Mouse (Mus musculus) adrenal gland, postnatal 25 days (tissue): ENCODE data around the gene Fam178b. TPM values are rescaled to one million over a fixed set of nuclear protein-coding genes. Genes with fewer than 3 reads are reported as not detected.
"Not testable (repeated sequence)": the region's sequence is repeated elsewhere in the genome, so short reads cannot be mapped to it uniquely, and the experiment has no call there.

Experiments
- DNase-seq: peaks from one replicate; pipeline ENCODE4 v3.0.0; 2021; ENCODE audit warnings: mixed read lengths
- total RNA-seq: library from RNA; stranded (reverse); gene quantifications from 2 replicates; pipeline ENCODE4 v1.2.3, GENCODE M21; 2021

Gene Fam178b
- total RNA-seq, 1 experiment from 2014 or later, result 0.67 TPM

DNA sequence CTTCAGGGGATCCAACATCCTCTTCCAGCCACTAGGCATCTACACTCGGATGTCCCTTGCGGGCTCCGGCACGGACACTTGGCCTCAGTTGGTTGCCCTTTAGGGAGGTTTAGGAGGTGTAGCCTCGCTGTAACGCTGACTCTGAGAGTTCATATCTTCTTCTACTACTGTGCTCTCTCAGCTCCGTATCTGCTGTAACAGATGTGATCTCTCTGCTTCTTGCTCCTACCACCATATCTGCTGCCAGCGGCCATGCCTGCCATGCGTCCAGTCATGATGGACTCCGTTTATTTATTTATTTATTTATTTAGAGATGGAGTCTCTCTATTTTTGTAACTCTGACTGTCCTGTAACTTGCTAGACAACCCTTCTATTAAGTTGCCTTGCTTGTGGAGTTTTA, 11.7 kb downstream of the Fam178b start:
- no peak for DNase-seq

DNA sequence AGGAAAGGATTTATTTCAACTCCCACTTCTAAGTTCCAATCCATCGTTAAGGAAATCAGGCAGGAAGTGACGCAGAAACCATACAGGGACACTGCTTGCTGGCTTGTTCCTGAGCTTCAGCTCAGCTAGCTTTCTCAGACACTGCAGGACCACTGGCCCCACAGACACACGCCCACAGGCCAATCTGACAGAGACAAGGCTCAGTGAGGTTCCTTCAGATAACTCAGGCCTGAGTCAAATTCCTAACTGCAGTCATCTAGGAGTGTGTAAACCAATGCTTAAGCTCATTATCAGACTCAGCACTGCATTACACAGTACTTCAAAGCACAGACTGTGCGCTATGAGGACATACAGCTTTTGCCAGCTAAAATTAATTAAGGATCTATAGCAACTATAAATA, 12.7 kb downstream of the Fam178b start:
- no peak for DNase-seq

DNA sequence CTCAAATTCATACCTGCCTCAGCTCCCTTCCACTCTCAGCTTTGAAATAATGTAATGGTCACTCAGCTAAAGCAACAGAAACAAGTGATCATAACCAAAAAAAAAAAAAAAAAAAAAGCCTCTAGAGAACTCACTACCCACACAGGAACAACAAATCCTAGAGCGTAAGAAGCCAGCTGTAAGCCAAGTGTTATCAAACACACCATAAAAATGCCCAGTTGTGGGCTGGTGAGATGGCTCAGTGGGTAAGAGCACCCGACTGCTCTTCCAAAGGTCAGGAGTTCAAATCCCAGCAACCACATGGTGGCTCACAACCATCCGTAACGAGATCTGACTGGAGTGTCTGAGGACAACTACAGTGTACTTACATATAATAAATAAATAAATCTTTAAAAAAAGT, 15.0 kb downstream of the Fam178b start:
- not testable (repeated sequence) for DNase-seq

DNA sequence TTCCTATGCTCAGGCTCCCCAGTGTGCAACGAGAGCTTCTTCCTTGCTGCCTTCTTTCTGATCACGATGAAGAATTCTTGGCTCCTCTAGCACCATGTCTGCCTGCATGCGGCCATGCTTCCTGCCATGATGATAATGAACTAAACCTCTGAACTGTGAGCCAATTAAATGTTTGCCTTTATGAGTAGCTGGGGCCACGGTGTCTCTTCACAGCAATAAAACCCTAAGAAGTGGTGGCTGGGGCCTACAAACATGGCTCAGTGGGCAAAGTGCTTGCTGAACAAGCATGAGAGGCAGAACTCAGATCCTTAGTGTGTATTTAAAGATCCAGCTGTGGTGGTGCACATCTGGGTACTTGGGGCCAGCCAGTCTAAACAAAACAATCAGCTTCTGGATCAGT, 17.0 kb downstream of the Fam178b start:
- no peak for DNase-seq

DNA sequence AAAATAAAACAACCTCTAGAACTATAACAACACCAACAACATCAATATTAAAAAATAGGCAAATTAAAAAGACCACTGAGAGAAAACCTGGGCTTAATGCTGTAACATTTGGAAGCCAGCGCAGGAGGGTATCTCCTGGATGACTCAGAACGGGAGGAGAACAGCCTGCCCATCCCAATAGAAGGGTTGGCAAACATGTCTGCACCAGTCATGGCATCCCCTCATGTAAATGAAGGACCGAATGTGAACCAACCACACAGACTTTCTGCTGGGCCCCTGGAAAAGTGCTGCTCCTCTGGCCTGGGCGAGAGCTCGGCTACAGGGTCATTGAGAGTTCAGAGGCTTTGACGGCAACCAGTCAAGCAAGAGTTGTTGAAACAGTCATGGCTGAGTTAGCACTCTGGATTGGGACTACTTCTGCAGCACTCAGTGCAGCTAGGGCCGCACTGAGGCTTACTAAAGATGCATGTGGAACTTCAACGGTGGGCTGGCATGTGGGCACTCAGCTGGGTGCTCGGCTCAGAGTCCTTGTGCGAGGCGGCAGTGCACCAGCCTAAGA, 17.7 kb downstream of the Fam178b start:
- no peak for DNase-seq

DNA sequence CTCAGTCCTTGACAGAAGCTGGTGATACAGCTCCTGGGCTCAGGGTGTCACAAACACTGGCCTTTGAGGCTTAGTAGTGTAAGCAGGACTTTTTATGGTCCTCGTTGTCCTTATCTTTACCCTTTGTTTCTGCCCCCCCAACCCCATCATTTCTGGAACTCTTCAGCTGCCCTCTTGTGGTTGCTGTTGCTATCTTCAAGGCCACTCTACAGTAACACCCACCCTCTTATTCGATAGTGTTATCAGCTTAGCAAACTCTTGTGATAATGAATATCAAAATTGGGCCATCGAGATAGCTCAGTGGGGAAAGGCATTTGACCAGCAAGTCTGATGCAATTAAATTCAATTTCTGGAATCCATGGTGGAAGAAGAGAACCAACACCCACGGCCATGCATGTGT, 18.5 kb downstream of the Fam178b start:
- DNase-seq, result no peak

DNA sequence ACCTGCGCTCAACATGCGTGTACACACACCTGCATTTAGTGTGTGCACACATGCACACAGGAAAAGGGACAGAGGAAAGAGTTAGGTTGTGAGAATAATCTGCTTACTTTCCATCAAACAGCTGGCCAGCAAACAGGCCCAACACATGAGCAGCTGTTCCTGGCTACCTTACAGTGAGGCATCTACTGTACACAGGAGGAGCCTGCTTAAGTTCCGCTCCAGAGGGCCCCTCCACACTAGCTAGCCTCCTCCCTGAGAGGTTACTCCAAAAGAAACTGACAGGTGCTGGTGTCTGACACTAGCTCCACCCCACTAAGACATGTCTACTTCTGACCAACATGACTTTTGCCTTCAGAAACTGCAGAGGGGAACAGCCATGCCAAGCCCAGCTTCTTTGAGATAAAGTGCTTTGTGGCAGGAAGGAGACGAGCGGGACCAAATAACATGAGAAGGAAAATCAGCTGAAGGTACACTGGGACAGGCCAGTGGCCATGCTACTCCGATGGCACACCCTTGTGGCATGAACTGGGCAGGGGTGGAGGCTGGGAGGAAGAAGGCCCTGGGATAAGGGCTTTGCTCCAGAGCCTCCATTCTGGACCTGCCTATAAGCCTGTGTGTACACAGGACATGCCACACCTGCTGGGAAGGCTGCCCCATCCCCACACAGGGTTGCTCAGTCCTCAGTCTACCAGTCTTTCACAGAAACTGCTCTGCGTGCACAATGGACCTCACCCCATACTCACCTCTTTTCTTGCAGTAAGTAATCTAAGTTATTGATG, 24.2 kb downstream of the Fam178b start:
- no peak for DNase-seq

DNA sequence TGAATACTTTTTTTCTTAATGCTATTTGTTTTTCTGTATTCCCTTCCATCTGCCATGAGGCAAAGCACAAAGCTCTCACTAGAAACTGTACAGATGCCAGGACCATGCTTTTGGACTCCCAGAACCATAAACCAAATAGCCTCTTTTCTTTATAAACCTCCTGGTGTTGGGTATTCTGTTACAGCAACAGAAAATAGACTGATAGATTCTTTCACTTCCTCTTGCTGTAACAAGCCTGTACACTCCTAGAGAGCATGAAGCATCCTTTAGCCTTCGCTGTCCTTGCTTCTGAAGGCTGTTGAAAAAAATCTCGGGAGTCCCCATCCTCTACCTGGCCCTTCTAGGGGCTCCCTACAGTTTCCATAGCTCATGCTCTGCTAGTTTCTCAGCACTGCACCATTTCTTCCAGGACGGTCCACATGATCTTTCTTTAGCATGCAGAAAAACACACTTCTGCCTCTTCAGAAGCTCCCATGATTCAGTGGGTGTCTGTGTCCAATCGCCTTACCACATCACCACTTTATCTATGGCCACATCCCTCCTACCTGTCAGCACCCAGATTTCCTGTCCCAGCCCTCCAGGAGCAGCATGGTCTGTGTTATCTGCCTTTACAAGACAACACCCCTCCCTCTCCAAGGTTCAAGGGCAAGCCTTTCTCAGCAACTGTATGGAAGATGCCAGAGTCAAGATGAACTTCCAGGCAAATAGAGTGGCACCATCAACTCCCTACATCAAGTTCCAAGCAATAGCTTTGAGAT, 25.1 kb downstream of the Fam178b start:
- DNase-seq, result no peak

DNA sequence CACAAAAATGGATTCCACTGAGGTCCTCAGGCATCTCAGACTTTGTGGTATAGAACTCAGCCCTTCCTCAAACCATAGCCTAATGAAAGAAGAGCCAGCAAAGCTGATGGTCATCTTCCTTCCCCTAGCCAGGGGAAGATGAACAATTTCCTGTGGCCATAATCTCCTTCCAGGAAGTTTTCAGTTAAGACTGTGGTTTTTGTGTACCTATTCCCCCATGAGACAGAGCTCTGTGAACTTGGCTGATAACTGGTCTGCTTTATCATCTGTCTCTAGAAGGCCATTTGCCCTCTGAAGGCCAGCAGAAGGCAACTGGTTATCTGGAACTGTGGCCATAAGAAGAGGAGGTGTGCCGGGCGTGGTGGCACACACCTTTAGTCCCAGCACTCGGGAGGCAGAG, 26.8 kb downstream of the Fam178b start:
- no peak for DNase-seq

DNA sequence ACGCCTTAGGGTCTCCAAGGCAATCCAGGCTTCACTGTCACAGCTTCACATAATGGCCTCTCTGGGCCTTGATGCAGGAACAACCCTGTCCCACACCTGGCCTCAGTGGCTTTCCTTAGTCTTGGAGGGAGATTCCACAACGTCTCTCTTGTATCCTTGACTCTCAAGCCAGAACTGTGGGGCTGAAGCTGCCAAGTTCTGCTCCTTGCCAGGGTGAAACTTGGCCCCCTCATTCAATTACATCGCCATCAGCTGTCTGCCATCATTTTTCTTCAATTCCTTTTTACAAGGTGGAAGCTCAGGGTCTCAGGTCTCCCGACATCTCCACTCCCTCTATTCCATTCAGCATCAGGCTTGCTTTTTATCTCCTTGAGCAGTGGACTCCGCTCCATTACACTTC, 27.9 kb downstream of the Fam178b start:
- DNase-seq, result no peak

DNA sequence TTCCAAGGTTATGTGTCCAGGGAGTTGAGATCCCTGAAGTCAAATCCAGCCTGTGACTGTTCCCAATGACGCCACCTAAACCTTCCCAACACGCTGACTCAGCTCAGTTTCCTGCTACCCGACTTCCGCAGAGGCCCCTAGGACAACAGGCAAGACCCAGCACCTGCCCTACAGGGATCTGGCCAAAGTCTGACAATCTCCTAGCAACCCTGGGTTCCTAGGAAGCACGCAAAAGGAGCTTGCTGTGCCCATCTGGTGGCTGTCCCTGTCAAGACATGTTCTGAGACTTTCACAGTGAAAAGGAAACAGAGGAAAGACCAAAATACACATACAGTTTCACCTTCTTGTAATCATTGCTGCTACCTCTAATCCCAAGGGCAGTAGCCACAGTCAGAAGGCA, 35.4 kb downstream of the Fam178b start:
- DNase-seq, result no peak

DNA sequence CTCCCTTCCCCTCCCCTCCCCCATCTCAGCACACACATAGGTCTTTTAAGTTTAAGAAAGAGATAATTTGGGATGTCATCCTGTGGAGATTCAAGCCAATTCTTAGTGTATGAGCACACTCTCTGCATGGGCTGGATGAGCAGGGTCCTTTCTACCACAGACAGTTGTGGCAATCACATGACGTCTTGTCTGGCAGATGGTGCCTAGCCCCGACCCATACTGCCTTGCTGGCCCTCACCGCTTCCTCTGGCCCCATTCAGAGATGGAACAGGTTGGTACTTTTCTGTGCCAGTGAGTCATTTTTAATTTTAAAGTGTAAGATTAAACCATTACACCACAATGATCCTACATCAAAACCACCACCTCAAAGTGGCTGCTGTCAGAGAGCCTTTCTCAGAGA, 36.7 kb downstream of the Fam178b start:
- no peak for DNase-seq

DNA sequence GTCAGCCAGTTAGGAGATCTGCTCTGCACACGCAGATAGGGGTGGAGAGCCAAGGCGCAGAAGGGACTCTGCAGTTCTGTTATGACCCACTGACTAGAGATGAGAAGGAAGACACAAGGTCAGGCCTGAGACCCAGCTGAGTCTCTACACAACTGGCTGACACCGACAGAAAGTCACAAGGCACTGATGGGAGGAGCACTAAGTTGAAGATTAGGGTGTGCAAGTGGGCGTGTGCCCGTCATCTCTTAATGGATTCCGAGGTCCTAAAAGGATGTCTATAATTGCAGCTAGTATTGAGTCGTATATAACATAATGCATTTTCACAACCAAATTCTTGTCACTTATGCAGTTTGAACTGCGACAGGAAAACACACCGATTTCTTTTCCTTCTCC, 38.4 kb downstream of the Fam178b start:
- DNase-seq, result no peak

DNA sequence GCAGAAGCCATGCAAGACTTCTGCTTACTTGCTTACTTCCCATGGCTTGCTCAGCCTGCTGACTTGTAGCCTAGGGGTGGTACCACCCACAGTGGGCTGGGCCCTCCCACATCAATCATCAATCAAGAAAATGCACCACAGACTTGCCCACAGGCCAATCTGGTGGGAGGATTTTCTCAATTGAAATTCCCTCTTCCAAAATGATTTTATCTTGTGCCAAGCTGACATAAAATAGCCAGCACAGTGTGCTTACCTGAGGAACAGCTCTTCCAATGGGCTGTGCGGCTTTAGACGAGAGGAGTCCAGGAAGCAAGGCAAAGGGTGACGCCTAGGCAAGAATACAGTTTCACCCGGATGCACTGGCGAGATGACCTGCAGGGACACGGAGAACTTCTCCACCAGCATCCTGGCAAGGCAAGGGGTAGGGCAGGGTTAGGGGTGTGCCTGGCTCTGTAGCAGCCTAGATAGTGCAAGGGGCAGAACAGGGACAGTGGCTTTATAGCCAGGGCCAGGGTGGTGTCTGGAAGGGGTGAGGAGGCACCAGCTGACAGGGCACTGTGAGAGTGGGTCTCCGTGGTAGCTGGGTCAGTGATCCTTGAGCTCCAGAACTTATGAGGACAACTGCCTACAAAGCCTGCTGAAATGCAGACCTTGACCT, 38.9 kb downstream of the Fam178b start:
- DNase-seq, result no peak

DNA sequence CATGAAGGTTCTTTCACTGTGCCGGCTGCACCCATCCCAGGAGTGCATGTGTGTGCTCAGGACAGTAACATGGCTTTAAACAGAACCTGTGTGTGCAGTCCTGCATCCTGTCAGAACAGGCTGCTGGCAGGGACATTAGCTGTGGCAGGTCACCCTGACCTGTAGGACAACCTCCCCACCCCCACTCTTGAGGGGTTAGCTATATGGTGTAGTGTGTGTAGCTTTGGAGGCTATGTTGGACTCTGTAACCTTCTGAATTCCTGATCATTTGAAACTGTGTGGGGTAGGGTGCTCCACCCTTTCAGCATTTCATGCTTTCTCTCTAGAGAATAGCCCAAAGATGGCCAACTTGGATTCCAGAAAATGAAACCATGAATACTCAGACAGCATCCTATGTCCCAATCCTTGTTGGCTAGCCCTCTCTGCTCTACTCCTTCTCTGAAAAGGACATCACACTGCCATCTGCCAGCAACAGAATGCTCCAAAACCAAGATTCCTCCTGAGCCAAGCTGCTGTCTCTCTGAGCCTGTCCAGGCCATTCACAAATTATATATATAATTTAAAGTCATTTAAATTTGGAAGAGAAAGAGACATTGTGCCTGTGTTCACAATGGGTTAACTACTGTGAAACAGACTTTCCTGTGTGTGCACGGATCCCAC, 47.0 kb downstream of the Fam178b start:
- no peak for DNase-seq

DNA sequence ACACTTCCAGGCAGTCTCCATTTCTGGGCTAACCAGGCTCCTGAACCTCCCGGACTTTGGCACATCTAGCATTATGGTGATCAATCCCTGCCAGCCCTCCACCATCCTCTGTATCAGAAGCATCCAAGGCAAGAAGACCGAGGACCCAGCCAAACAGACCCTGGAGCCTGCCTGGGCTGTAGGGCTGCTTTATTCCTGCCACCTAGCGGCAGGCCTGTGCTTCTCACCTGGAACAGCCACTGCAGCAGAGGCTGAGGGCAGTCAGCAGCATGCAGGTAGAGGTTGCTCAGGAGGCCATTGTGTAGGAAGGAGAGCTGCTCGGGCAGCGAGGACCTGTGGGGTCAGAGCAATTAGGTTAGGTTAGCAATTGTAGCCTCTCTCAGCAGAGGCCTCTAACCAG, 48.0 kb downstream of the Fam178b start:
- DNase-seq, result peak; percentile 64

DNA sequence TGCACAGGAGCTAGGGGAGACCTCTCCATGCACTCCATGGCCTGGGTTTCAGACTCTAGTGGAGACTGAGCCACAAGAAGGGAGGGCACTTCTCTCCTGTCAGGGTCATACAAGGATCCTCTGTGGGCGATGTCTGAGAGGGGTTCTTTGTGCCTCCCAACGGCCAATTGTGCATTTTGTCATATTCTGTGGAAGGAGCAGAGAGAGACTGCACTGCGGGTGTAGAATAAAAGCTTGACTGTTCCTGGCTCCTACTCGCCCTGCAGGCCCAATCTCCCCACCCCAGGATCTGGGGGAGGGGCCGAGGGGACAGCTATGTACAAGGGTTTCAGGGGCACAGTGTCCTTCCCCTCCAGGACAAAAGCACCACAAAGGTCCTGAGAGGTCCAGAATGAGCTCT, 49.1 kb downstream of the Fam178b start:
- no peak for DNase-seq

DNA sequence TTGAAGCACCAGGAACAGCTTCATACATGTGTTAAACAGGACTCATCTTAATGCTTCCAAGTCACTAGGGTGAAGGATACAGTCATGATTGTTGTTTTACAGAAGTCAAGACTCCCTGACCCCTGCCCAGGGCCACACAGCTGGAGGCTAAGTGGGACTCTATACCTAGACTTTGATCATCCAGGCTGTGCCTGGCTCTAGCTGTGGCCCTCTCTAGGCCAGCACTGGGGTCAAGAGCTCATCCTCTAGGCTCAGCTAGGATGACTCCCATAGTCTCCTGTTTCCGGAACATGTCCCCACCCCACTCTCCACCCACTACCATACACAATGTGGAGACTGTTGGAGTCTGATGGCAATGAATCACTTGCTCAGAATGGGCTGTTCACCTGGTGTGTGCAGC, 50.1 kb downstream of the Fam178b start:
- no peak for DNase-seq

DNA sequence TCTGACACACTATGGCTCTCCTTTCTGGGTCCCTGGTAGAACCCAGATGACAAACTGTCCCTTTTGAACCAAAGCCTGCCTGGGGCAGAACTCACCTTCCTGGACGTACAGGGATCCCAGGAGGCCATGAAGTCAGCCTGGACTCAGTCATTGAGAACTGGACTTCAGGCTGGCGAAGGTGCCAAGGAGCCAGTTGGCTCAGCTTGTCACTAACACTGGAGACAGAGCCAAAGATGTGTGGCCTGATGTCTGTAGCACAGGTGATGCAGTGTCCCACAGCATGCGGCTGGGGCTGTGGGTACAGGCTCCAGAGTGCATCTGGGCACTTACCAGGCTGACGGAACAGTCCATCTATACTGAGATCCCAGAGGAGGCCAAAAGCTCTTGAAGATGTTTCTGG, 50.9 kb downstream of the Fam178b start:
- DNase-seq, result no peak

DNA sequence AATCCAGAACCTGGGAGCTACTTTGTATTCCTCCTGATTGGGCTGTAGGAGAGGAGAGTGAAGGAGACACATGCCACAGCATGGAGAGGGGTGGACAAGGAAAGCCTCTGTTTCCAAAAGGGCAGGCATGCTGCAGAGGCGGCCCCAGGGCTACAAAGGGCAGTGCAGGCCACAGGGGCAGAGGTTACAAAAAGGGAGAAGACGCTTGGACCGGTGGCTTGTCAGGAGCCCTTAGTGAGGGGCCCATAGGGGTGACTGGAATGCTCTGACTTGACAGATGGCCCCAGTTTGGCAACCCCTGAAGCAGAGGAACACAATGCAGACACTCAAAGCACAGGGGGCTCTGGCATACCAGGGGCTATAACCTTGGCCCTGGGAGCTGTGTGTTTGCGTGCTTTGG, 51.6 kb downstream of the Fam178b start:
- DNase-seq, result no peak

DNA sequence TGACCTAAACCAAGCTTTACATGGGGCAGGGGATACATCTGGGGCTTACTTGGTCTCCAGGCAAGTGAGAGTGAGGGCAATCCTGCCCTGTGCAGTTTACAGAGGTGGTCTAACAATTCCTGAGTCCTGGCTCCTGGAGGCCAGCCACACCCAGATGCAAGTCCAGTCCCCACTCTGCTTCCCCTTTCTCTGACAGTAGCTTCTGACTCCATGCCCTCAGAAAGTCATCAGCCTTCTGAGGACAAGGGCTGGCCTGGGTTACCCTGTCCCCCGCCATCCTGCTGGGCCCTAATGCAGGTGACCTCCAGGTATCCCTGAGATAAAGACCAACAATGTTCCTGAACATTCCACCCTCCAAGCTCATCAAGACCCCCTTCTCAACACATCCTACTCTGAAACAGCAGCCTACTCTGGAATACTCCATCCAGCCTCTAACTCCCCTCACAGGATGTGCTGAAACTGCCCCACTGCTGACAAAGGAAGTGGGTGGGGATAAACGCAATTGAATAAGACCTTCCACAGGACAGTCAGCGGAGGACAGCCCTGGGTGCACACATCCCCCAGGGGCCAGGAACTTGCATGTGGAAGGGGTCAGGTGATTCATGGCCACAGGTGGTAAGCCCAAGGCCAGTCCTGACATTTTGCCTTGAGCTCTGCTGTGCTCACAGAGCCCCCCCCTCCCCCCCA, 52.8 kb downstream of the Fam178b start:
- no peak for DNase-seq

DNA sequence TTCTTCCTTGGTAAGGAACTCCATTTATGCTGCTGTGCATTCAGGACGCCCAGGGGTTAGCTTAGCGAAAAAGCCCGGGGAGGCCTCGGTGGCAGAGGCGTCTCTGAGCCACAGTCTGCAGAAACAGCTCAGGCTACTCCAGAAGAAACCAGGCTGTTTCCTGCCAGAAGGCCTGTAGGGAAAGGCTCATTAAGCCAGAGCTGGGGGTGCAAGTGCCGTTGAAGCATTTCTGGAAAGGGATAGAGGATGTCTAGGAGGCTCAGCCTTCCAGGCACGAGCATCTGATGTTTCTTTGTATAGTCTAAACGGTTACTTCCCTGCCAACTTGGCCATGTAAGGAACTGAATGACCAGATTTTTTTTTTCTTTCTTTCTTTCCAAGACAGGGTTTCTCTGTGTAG, 54.4 kb downstream of the Fam178b start:
- no peak for DNase-seq
